Mouse (Mus musculus) midbrain, embryonic 16.5 days (tissue): ENCODE data around the gene Fgfr4. TPM values are rescaled to one million over a fixed set of nuclear protein-coding genes. Genes with fewer than 3 reads are reported as not detected.

Experiments
- ATAC-seq: fragments of 200-750 bp; cut with Nextera tagmentation; 2 replicates; pipeline ENCODE4 v1.8.0; 2017; ENCODE audit warnings: moderate TSS enrichment
- H3K27ac ChIP-seq: fragments of 300-500 bp; sonication (generic); 2 replicates; pipeline ENCODE4 v1.5.1; 2014; ENCODE audit warnings: mild to moderate bottlenecking, low read length, mixed read lengths
- H3K27me3 ChIP-seq: fragments of 300-500 bp; sonication (generic); 2 replicates; pipeline ENCODE4 v1.6.1; 2014; ENCODE audit warnings: low read depth, low read length, mixed read lengths; ENCODE audit not compliant: control insufficient read depth, insufficient read depth
- H3K36me3 ChIP-seq: fragments of 300-500 bp; sonication (generic); 2 replicates; pipeline ENCODE4 v1.6.1; 2014; ENCODE audit warnings: mild to moderate bottlenecking, low read length, moderate library complexity, mixed read lengths; ENCODE audit not compliant: control insufficient read depth, insufficient read depth
- H3K4me1 ChIP-seq: fragments of 300-500 bp; sonication (generic); 2 replicates; pipeline ENCODE4 v1.6.1; 2014; ENCODE audit warnings: mild to moderate bottlenecking, low read length, mixed read lengths; ENCODE audit not compliant: control insufficient read depth, insufficient read depth
- H3K4me2 ChIP-seq: fragments of 300-500 bp; sonication (generic); 2 replicates; pipeline ENCODE4 v1.6.1; 2014; ENCODE audit warnings: mild to moderate bottlenecking, low read length, mixed read lengths
- H3K4me3 ChIP-seq: fragments of 300-500 bp; sonication (generic); 2 replicates; pipeline ENCODE4 v1.5.1; 2014; ENCODE audit warnings: low read depth, mild to moderate bottlenecking, low read length, moderate library complexity, mixed read lengths
- H3K9ac ChIP-seq: fragments of 300-500 bp; sonication (generic); 2 replicates; pipeline ENCODE4 v1.6.1; 2014; ENCODE audit warnings: low read depth, low read length, mixed read lengths
- H3K9me3 ChIP-seq: fragments of 300-500 bp; sonication (generic); replicated peaks from 2 replicates; pipeline ENCODE4 v1.6.1; 2014; ENCODE audit warnings: mild to moderate bottlenecking, low read length, mixed read lengths; ENCODE audit not compliant: control insufficient read depth, poor library complexity, severe bottlenecking
- WGBS: fragments of 180-500 bp; shearing (Covaris S2); extraction: QIAGEN DNeasy Blood & Tissue Kit; methylation state at CpG from one replicate; pipeline ENCODE4 v1.1.7; 2014; 5-methylcytosine and 5-hydroxymethylcytosine counted together
- polyA plus RNA-seq: library from polyadenylated mRNA; unstranded; fragments of >200 nt; fragmentation: Nextera tagmentation; extraction: Ambion mirVana; gene quantifications from 2 replicates; pipeline ENCODE4 v1.2.1, GENCODE M21; 2015

Gene Fgfr4
- polyA plus RNA-seq, 1 experiment from 2014 or later: 0.60 TPM

- peaks cover 15% of the 10 kb centered on the region for H3K4me1 ChIP-seq
- no peak overlapping the region for H3K4me2 ChIP-seq
- ATAC-seq: no peak
- WGBS: 93% methylated on average over 5 of the region's 5 CpGs
- no peak overlapping the region for H3K27ac ChIP-seq
- no peak overlapping the region for H3K9ac ChIP-seq
- H3K36me3 ChIP-seq: no peaks in the 10 kb centered on the region
- H3K4me3 ChIP-seq: no peak overlapping the region
- H3K27me3 ChIP-seq: no peaks in the 10 kb centered on the region
- H3K9me3 ChIP-seq: no peaks in the 10 kb centered on the region
These were observed 15.8 kb downstream of the Fgfr4 start for GRCm38 (mm10) chr13:55168255-55168654.

GRCm38 (mm10) chr13:55168958-55169369 lies 16.5 kb downstream of the Fgfr4 start:
- Histone ChIP-seq H3K27me3 (no peaks in the 10 kb centered on the region), H3K4me3 (no peak overlapping the region), H3K4me1 (peaks cover 15% of the 10 kb centered on the region), H3K36me3 (no peaks in the 10 kb centered on the region), H3K4me2 (no peak overlapping the region), H3K9me3 (no peaks in the 10 kb centered on the region), H3K27ac (0 out of 2 replicates have a peak overlapping the region, but pooled peaks have one; percentile 40), H3K9ac (no peak overlapping the region)
- peak; percentile 80 for ATAC-seq
- WGBS: 33% methylated on average over 13 of the region's 13 CpGs

GRCm38 (mm10) chr13:55171517-55172335 lies 19.3 kb downstream of the Fgfr4 start:
- H3K9me3 ChIP-seq: no peaks in the 10 kb centered on the region
- H3K27ac ChIP-seq: no peak overlapping the region
- peak overlapping the region; percentile 29; the same call in 1 of the 2 replicates for H3K4me2 ChIP-seq
- no peaks in the 10 kb centered on the region for H3K36me3 ChIP-seq
- no peak overlapping the region for H3K4me3 ChIP-seq
- no peaks in the 10 kb centered on the region for H3K27me3 ChIP-seq
- WGBS: 16% methylated on average over 26 of the region's 26 CpGs
- ATAC-seq: peak; percentile 57
- H3K9ac ChIP-seq: no peak overlapping the region
- H3K4me1 ChIP-seq: peaks cover 15% of the 10 kb centered on the region

GRCm38 (mm10) chr13:55172336-55172770 lies 19.9 kb downstream of the Fgfr4 start:
- Histone ChIP-seq H3K4me2 (no peak overlapping the region), H3K27me3 (no peaks in the 10 kb centered on the region), H3K36me3 (no peaks in the 10 kb centered on the region), H3K4me3 (no peak overlapping the region), H3K27ac (no peak overlapping the region), H3K9ac (no peak overlapping the region), H3K9me3 (no peaks in the 10 kb centered on the region), H3K4me1 (peaks cover 15% of the 10 kb centered on the region)
- ATAC-seq: no peak
- 45% methylated on average over 7 of the region's 7 CpGs for WGBS

GRCm38 (mm10) chr13:55174347-55174746 lies 21.9 kb downstream of the Fgfr4 start:
- Histone ChIP-seq H3K36me3 (no peaks in the 10 kb centered on the region), H3K27ac (no peak overlapping the region), H3K4me2 (no peak overlapping the region), H3K4me3 (no peak overlapping the region), H3K9me3 (no peaks in the 10 kb centered on the region), H3K9ac (no peak overlapping the region), H3K27me3 (no peaks in the 10 kb centered on the region), H3K4me1 (peaks cover 12% of the 10 kb centered on the region)
- WGBS: 75% methylated on average over 11 of the region's 11 CpGs
- no peak for ATAC-seq

- no peaks in the 10 kb centered on the region for H3K27me3 ChIP-seq
- H3K36me3 ChIP-seq: no peaks in the 10 kb centered on the region
- no peak overlapping the region for H3K9ac ChIP-seq
- WGBS: 93% methylated on average over 6 of the region's 6 CpGs
- H3K4me2 ChIP-seq: no peak overlapping the region
- no peaks in the 10 kb centered on the region for H3K9me3 ChIP-seq
- ATAC-seq: no peak
- no peak overlapping the region for H3K27ac ChIP-seq
- H3K4me3 ChIP-seq: no peak overlapping the region
- H3K4me1 ChIP-seq: peaks cover 8% of the 10 kb centered on the region
These were observed 23.8 kb downstream of the Fgfr4 start for GRCm38 (mm10) chr13:55176265-55176664.

- no peak for ATAC-seq
These were observed 25.6 kb downstream of the Fgfr4 start for GRCm38 (mm10) chr13:55177903-55178496.

GRCm38 (mm10) chr13:55178556-55178955 lies 26.1 kb downstream of the Fgfr4 start:
- no peak overlapping the region for H3K4me3 ChIP-seq
- H3K4me1 ChIP-seq: no peaks in the 10 kb centered on the region
- no peaks in the 10 kb centered on the region for H3K36me3 ChIP-seq
- no peaks in the 10 kb centered on the region for H3K9me3 ChIP-seq
- H3K9ac ChIP-seq: no peak overlapping the region
- H3K27ac ChIP-seq: no peak overlapping the region
- no peaks in the 10 kb centered on the region for H3K27me3 ChIP-seq
- WGBS: 33% methylated on average over 2 of the region's 2 CpGs
- no peak overlapping the region for H3K4me2 ChIP-seq
- 0 out of 2 replicates have a peak, but pooled peaks have one; percentile 22 for ATAC-seq

More at GRCm38 (mm10) chr13:55177903-55178496, 25.6 kb downstream of the Fgfr4 start:
- Histone ChIP-seq H3K4me1 (no peaks in the 10 kb centered on the region), H3K4me2 (no peak overlapping the region), H3K27me3 (no peaks in the 10 kb centered on the region), H3K36me3 (no peaks in the 10 kb centered on the region), H3K4me3 (no peak overlapping the region), H3K9ac (no peak overlapping the region), H3K9me3 (no peaks in the 10 kb centered on the region), H3K27ac (no peak overlapping the region)
- WGBS: 65% methylated on average over 4 of the region's 4 CpGs

- no peak for ATAC-seq
- WGBS: 97% methylated on average over 3 of the region's 3 CpGs
These were observed 27.2 kb downstream of the Fgfr4 start for GRCm38 (mm10) chr13:55179591-55179990.

More at GRCm38 (mm10) chr13:55179591-55179990, 27.2 kb downstream of the Fgfr4 start:
- Histone ChIP-seq H3K27ac (no peak overlapping the region), H3K9ac (no peak overlapping the region), H3K27me3 (no peaks in the 10 kb centered on the region), H3K9me3 (no peaks in the 10 kb centered on the region), H3K4me2 (no peak overlapping the region), H3K4me1 (no peaks in the 10 kb centered on the region), H3K36me3 (no peaks in the 10 kb centered on the region), H3K4me3 (no peak overlapping the region)
